Mouse (Mus musculus) liver, embryonic 11.5 days (tissue): Measurements from ENCODE around the gene Fam117a. TPM values are rescaled to one million over a fixed set of nuclear protein-coding genes. Genes with fewer than 3 reads are reported as not detected.

Source experiments
- ATAC-seq: fragments of 200-750 bp; cut with Nextera tagmentation; replicated peaks from 2 replicates; pipeline ENCODE4 v1.8.0; 2017; ENCODE audit warnings: moderate number of reproducible peaks, mild to moderate bottlenecking, moderate TSS enrichment, moderate library complexity; ENCODE audit not compliant: low FRiP score
- DNase-seq: peaks from one replicate; pipeline ENCODE4 v3.0.0-alpha.2; 2017; ENCODE audit warnings: low spot score
- H3K27ac ChIP-seq: fragments of 300-500 bp; sonication (generic); 2 replicates; pipeline ENCODE4 v1.5.1; 2014; ENCODE audit warnings: mild to moderate bottlenecking, low read depth, low read length, control low read depth
- H3K27me3 ChIP-seq: fragments of 300-500 bp; sonication (generic); replicated peaks from 2 replicates; pipeline ENCODE4 v1.6.1; 2014; ENCODE audit warnings: low read length, mixed read lengths; ENCODE audit not compliant: control insufficient read depth, insufficient read depth
- H3K36me3 ChIP-seq: fragments of 300-500 bp; sonication (generic); 2 replicates; pipeline ENCODE4 v1.6.1; 2014; ENCODE audit warnings: mild to moderate bottlenecking, low read length, moderate library complexity, mixed read lengths; ENCODE audit not compliant: control insufficient read depth, insufficient read depth
- H3K4me1 ChIP-seq: fragments of 300-500 bp; sonication (generic); replicated peaks from 2 replicates; pipeline ENCODE4 v1.6.1; 2014; ENCODE audit warnings: low read length, mixed read lengths; ENCODE audit not compliant: control insufficient read depth, insufficient read depth
- H3K4me2 ChIP-seq: fragments of 300-500 bp; sonication (generic); 2 replicates; pipeline ENCODE4 v1.6.1; 2014; ENCODE audit warnings: mild to moderate bottlenecking, control low read depth, moderate library complexity
- H3K4me3 ChIP-seq: fragments of 300-500 bp; sonication (generic); 2 replicates; pipeline ENCODE4 v1.5.1; 2014; ENCODE audit warnings: low read depth, low read length, control low read depth
- H3K9ac ChIP-seq: fragments of 300-500 bp; sonication (generic); 2 replicates; pipeline ENCODE4 v1.6.1; 2014; ENCODE audit warnings: low read depth, low read length, control low read depth
- H3K9me3 ChIP-seq: fragments of 300-500 bp; sonication (generic); 2 replicates; pipeline ENCODE4 v1.6.1; 2016; ENCODE audit warnings: low read length, inconsistent platforms, mixed read lengths; ENCODE audit not compliant: control insufficient read depth
- WGBS: fragments of 180-500 bp; shearing (Covaris S2); extraction: QIAGEN DNeasy Blood & Tissue Kit; methylation state at CpG from one replicate; pipeline ENCODE4 v1.1.7; 2014; 5-methylcytosine and 5-hydroxymethylcytosine counted together
- polyA plus RNA-seq: library from polyadenylated mRNA; unstranded; fragments of >200 nt; fragmentation: Nextera tagmentation; extraction: Ambion mirVana; gene quantifications from 2 replicates; pipeline ENCODE4 v1.2.1, GENCODE M21; 2014

The Fam117a gene
- polyA plus RNA-seq, 1 experiment from 2014 or later, result 44.9 TPM

DNA sequence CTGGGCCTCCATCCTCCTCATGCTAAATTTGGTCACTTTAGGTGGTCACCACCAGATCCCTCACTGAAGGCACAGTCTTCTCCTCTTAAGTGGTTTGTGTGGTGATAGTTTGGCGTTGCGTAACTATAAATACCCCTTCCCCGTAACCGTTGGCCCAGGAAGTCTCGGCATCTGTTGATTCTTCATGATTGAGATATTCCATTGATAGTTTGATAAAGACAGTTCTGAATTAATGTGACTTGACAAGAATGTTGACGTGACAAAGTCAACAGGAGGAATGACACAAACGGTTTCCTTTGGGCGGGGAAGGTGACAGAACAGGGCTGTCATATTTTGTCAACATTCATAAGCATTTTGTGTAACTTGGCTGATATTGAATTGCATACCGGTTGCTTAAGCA, 16.4 kb downstream of the Fam117a start:
- WGBS, result 67% methylated on average over 9 of the region's 9 CpGs

DNA sequence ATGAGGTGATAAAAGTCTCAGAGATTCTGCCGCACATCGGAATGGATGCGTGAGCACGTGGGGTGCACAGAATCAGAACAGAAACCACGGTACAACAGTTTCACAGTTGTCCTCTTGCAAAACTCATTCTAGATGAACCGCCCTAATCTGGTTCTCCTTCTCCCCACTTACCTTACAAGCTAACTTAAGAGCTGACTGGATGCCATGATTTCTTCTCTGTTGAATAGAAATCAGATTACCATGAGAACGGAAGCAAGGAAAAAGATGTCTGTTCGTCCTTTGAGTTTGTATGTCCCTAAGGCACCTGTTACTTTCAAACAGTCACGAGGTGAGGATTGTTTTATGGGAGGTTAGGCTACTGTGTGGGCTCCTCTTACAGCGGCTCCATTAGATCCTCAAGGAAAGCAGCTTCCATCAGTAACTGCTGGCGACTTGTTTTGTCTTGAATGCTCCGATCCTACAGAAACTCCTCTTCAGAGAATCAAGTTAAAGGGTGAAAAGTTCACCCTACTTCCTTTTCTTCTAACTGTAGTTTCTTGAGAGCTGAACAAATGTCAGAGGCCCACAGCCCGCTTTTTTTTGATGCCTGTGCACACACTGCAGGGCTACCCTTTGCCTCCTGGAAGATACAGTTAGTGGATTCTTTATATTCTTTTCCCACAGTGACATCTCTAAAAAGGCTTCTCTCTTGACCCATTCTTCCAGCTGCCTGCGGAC, 17.6 kb downstream of the Fam117a start:
- peak overlapping the region; percentile 11; the same call in 1 of the 2 replicates for H3K27ac ChIP-seq
- peaks cover 49% of the 10 kb centered on the region for H3K4me1 ChIP-seq
- 78% methylated on average over 14 of the region's 14 CpGs for WGBS
- peaks cover 8% of the 10 kb centered on the region for H3K36me3 ChIP-seq
- 0 out of 2 replicates have a peak overlapping the region, but pooled peaks have one; percentile 11 for H3K4me2 ChIP-seq
- H3K4me3 ChIP-seq, result no peak overlapping the region
- no peak overlapping the region for H3K9ac ChIP-seq
- no peaks in the 10 kb centered on the region for H3K27me3 ChIP-seq
- ATAC-seq, result no peak
- DNase-seq, result no peak
- H3K9me3 ChIP-seq, result no peaks in the 10 kb centered on the region

More for the DNA sequence above, 16.4 kb downstream of the Fam117a start:
- ATAC-seq (no peak), DNase-seq (no peak)
- Histone ChIP-seq H3K4me2 (no peak overlapping the region), H3K27me3 (no peaks in the 10 kb centered on the region), H3K36me3 (peaks cover 9% of the 10 kb centered on the region; the same call in 1 of the 2 replicates), H3K4me1 (peaks cover 45% of the 10 kb centered on the region), H3K27ac (no peak overlapping the region), H3K9me3 (no peaks in the 10 kb centered on the region), H3K9ac (no peak overlapping the region), H3K4me3 (no peak overlapping the region)

DNA sequence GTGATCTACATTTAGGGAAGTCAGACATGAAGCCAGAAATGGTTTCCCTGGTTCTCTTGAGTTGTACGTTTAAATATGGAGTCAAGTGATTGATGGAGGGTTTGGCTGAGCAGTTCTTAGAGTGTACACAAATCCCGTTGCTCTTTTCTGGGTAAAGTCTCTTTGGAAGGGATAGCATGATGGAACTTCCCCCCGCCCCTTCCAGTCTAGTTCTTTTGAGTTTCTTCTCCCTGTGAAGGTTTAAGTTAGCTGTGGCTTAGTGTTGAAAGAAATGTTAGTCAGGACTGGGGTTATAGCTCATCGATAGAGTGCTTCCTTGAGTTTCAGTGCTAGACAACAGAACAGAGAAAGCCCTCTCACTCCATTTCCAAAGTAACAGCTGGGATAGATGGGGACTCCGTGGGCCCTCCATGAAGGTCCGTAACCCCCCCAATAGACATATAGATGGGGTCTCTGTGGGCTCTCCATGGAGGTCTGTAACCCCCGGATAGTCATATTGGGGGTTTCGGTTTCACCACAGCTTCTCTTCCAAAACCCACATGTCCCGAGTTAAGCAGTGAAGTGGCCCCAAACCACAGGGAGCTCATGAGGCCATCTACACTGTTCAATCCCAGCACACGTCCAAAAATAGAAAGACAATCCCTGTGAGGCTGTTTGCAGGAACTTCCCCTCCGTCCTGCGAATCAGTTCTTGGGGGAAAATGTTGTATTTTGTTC, 18.3 kb downstream of the Fam117a start:
- Histone ChIP-seq H3K27me3 (no peaks in the 10 kb centered on the region), H3K9me3 (no peaks in the 10 kb centered on the region), H3K4me1 (peaks cover 49% of the 10 kb centered on the region), H3K27ac (peak overlapping the region; percentile 98), H3K4me2 (peak overlapping the region; percentile 65), H3K36me3 (peaks cover 13% of the 10 kb centered on the region), H3K9ac (0 out of 2 replicates have a peak overlapping the region, but pooled peaks have one; percentile 44), H3K4me3 (no peak overlapping the region)
- DNase-seq (no peak), ATAC-seq (no peak)
- WGBS, result 76% methylated on average over 12 of the region's 12 CpGs

DNA sequence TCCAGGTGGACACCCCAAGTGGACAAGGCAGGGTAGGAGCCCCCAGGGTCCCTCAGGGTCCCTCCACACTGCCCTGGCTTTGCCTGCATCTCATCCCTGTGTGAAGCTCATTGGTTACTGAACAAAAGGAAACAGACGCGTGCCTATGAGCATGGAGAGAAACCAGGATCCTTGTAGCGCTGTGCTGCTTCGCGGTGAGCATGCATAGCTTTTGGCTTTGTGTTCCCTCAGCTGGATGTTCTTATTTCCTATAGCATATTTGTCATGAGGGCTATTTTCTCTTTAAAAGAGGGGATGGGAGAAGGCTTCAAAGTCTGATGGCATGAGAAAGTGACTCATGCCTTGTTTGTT, 18.8 kb downstream of the Fam117a start:
- Histone ChIP-seq H3K4me1 (peaks cover 49% of the 10 kb centered on the region), H3K4me3 (no peak overlapping the region), H3K4me2 (peak overlapping the region; percentile 65), H3K36me3 (peaks cover 14% of the 10 kb centered on the region), H3K27ac (peak overlapping the region; percentile 98), H3K9ac (peak overlapping the region; percentile 49), H3K9me3 (no peaks in the 10 kb centered on the region), H3K27me3 (no peaks in the 10 kb centered on the region)
- ATAC-seq, result no peak
- DNase-seq, result no peak
- 91% methylated on average over 5 of the region's 5 CpGs for WGBS

DNA sequence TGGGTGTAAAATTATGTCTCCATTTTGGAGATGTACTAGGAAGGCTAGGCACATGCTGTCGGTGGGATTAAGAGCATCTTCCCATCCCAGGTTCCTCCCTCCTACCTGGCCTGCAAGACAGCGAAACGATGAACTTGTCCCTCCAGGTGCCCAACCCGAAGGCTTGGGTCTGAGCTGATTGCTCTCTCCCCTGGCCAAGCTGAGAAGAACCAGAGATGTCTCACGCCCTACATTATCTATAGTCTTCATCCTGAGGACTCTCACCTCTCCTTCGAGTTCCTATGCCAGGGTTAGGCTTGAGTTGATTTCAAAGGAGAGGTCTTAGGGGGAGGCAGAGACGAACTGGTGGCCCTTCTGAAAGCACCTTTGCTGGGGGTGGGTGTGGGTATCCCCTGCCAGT, 19.2 kb downstream of the Fam117a start:
- Histone ChIP-seq H3K27ac (peak overlapping the region; percentile 98), H3K4me3 (no peak overlapping the region), H3K9ac (peak overlapping the region; percentile 49), H3K27me3 (no peaks in the 10 kb centered on the region), H3K36me3 (peaks cover 15% of the 10 kb centered on the region), H3K4me2 (peak overlapping the region; percentile 65), H3K4me1 (peaks cover 49% of the 10 kb centered on the region), H3K9me3 (no peaks in the 10 kb centered on the region)
- 70% methylated on average over 7 of the region's 7 CpGs for WGBS
- peak; percentile 16 for ATAC-seq
- DNase-seq, result no peak

DNA sequence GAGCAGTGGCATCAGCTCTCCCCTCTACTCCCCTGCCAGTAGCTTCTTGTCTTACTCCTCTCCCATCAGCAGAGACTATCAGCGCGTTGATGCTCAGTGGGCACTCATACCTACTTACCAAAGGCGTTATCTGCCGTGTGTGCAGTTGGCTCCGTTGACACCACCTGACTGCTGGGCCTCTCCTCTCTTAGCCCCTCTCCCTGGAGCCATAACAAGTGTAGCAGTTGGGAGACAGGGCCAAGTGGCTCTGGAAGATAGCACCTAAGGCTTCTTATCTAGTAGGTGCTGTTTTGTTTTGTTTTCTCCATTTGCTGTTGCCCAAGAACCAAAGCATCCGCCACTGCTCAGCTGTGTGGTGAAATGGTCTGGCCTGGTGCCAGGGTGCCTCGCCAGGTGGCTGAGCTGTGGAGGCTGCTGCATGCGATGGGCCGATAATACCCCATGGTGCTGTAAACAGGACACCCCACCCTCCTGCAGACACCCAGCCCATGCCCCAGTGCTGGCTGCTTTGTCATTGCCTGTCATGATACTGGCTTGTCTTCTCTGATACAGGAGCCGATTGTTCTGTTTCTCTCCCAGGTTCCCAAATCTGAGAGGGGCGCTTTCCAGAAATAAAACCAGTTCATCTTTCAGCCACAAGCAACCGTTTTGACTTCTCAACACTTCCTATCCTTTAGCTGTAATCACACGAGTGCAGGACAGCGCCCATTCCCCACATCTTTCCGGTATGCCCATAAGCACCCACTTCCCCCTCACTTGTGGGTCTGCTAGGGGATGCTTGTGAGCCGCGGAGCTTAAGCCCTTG, 19.9 kb downstream of the Fam117a start:
- H3K36me3 ChIP-seq, result peaks cover 16% of the 10 kb centered on the region
- no peaks in the 10 kb centered on the region for H3K9me3 ChIP-seq
- DNase-seq, result peak; percentile 77
- H3K9ac ChIP-seq, result peak overlapping the region; percentile 50
- H3K27ac ChIP-seq, result peak overlapping the region; percentile 98
- H3K4me2 ChIP-seq, result peak overlapping the region; percentile 65
- peaks cover 49% of the 10 kb centered on the region for H3K4me1 ChIP-seq
- no peak overlapping the region for H3K4me3 ChIP-seq
- peak; percentile 96 for ATAC-seq
- no peaks in the 10 kb centered on the region for H3K27me3 ChIP-seq
- WGBS, result 36% methylated on average over 17 of the region's 17 CpGs

DNA sequence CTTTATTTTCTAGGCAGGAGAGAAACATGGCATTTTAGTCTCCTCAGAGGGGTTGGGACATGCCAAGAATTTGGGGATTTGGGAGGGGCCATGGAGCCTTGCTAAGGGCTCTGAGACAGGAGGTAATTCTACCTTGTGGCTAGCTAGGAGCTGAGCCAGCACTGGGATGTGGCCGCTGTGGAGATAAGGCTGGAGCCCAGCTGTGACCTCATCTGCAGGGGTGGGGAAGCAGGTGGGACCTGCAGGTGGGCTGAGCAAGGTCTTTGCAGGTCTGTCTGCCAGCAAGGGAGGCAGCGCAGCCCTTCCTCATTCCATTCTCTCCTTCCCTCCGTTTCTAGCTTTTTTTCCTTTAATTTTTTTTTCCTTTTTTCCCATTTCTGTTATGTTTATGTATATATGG, 21.4 kb downstream of the Fam117a start:
- no peak for ATAC-seq
- no peak overlapping the region for H3K4me2 ChIP-seq
- no peaks in the 10 kb centered on the region for H3K27me3 ChIP-seq
- peak overlapping the region; percentile 32; the same call in 1 of the 2 replicates for H3K27ac ChIP-seq
- H3K9me3 ChIP-seq, result no peaks in the 10 kb centered on the region
- DNase-seq, result no peak
- H3K4me3 ChIP-seq, result 0 out of 2 replicates have a peak overlapping the region, but pooled peaks have one; percentile 10
- peaks cover 16% of the 10 kb centered on the region for H3K36me3 ChIP-seq
- H3K4me1 ChIP-seq, result peaks cover 43% of the 10 kb centered on the region
- no peak overlapping the region for H3K9ac ChIP-seq
- WGBS, result 54% methylated on average over 3 of the region's 3 CpGs

DNA sequence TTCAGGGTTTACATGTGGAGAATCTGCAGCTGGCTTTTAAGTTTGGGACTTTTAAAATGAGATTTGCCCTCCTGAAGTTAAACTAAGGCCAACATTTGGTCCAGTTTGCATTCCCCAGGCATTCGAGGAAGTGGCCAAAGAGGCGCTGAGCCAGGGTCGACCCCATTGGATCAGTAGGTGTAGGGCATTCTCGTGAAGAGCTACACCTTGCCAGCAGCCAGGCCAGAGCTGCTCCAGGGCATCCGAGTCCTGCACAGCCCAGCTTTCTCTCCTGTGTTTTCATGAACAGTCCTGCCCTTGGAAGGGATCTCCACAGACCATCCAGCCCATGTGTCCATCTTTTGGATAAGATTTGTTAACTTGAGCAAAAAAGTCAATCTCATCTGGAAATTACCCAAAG, 27.6 kb downstream of the Fam117a start:
- Histone ChIP-seq H3K27me3 (no peaks in the 10 kb centered on the region), H3K36me3 (peaks cover 20% of the 10 kb centered on the region; the same call in 1 of the 2 replicates), H3K9ac (no peak overlapping the region), H3K4me1 (no peaks in the 10 kb centered on the region; the same call in 1 of the 2 replicates), H3K27ac (no peak overlapping the region), H3K4me3 (no peak overlapping the region), H3K9me3 (no peaks in the 10 kb centered on the region), H3K4me2 (no peak overlapping the region)
- 83% methylated on average over 5 of the region's 5 CpGs for WGBS
- ATAC-seq (no peak), DNase-seq (no peak)
